Comparison of ENCODE assay signal across 23 mouse cellular contexts in genomic region chr4:10052869-10053268, GRCm38 (mm10).
A peak's percentile ranks its signal among the peaks of the same experiment; 100 is the strongest.
DNase-seq lines count a peak whose midpoint lies in the region; ATAC-seq lines count a peak whose summit lies in the region.
"Had no signal": no experiment of that assay in that cellular context is flagged by ENCODE, and none has a peak within 500 bp of the region (broad histone marks: within the 10 kb centered on the region; RNA-seq: fewer than 3 reads in every experiment).

No protein-coding gene starts in this region.

- H3K9ac ChIP-seq in hindbrain, embryonic 16.5 days (ENCODE audit: low read depth, low read length): no peak overlapping the region
- H3K9ac ChIP-seq: embryonic facial prominence, embryonic 12.5 days; forebrain, embryonic 13.5 days; forebrain, embryonic 15.5 days; forebrain, postnatal 0 days had no signal

- H3K4me1 ChIP-seq in hindbrain, embryonic 16.5 days (ENCODE audit: control insufficient read depth, insufficient read depth, low read depth, low read length): peaks cover 4% of the 10 kb centered on the region; the same call in 1 of the 2 replicates
- H3K4me1 ChIP-seq in hindbrain, embryonic 10.5 days (replicated peaks): no peaks in the 10 kb centered on the region
- H3K4me1 ChIP-seq: forebrain, embryonic 15.5 days had no signal

- no peak overlapping the region for H3K4me2 ChIP-seq in hindbrain, embryonic 16.5 days (ENCODE audit: low read length)
- H3K4me2 ChIP-seq: embryonic facial prominence, embryonic 12.5 days; forebrain, embryonic 13.5 days; forebrain, embryonic 15.5 days had no signal

- ATAC-seq in hindbrain, embryonic 16.5 days: peak; percentile 45; the same call in 1 of the 2 replicates
- ATAC-seq: activated CD4-positive, CD25-positive, alpha-beta regulatory T cell, adult 4 months; CD4-positive, CD25-positive, alpha-beta regulatory T cell, adult 4 months; forebrain, embryonic 13.5 days; forebrain, embryonic 15.5 days; forebrain, postnatal 0 days; Patski had no signal

- no peaks in the 10 kb centered on the region for H3K36me3 ChIP-seq in hindbrain, embryonic 16.5 days (ENCODE audit: control insufficient read depth, insufficient read depth, low read length)
- H3K36me3 ChIP-seq in hindbrain, embryonic 10.5 days: no peaks in the 10 kb centered on the region
- H3K36me3 ChIP-seq: embryonic facial prominence, embryonic 10.5 days; embryonic facial prominence, embryonic 12.5 days; forebrain, embryonic 15.5 days; G1E had no signal

- H3K27me3 ChIP-seq in hindbrain, embryonic 16.5 days (replicated peaks; ENCODE audit: control insufficient read depth, insufficient read depth, low read length): no peaks in the 10 kb centered on the region
- H3K27me3 ChIP-seq in hindbrain, embryonic 10.5 days (ENCODE audit: insufficient read depth, poor library complexity, severe bottlenecking): no peaks in the 10 kb centered on the region
- H3K27me3 ChIP-seq: CH12.LX; embryonic facial prominence, embryonic 12.5 days; forebrain, embryonic 13.5 days; forebrain, embryonic 15.5 days; Patski had no signal

- DNase-seq in cerebellum, postnatal 10 days: peak; percentile 51 to 57
- DNase-seq in cerebellum, adult 9-11 months: no peak
- DNase-seq in hindbrain, embryonic 10.5 days (ENCODE audit: low spot score): no peak
- peak; percentile 47 for DNase-seq in left cerebral cortex, postnatal 4 days
- no peak for DNase-seq in left cerebral cortex, postnatal 36 days (ENCODE audit: low spot score in 2 of 2)
- DNase-seq: adrenal gland, adult 8-10 months; adrenal gland, postnatal 14 days; adrenal gland, postnatal 36 days; B cell, adult 2 months; cerebellum, adult 11-12 months; cerebellum, adult 2 months; cerebellum, postnatal 25 days; forebrain, postnatal 0 days had no signal

- intact Hi-C loops in left cerebral cortex, postnatal 4 days (cut with DNase I): no loop called here
- intact Hi-C loops in left cerebral cortex, postnatal 36 days (cut with DNase I): no loop called here

- H3K4me3 ChIP-seq in hindbrain, embryonic 16.5 days (ENCODE audit: low read length): no peak overlapping the region
- H3K4me3 ChIP-seq in hindbrain, embryonic 10.5 days: no peak overlapping the region
- H3K4me3 ChIP-seq: embryonic facial prominence, embryonic 10.5 days; embryonic facial prominence, embryonic 12.5 days; forebrain, embryonic 13.5 days; forebrain, embryonic 15.5 days had no signal

- no peak overlapping the region for H3K27ac ChIP-seq in hindbrain, embryonic 16.5 days (ENCODE audit: low read depth, low read length)
- H3K27ac ChIP-seq in hindbrain, embryonic 10.5 days: no peak overlapping the region
- H3K27ac ChIP-seq: embryonic facial prominence, embryonic 10.5 days; embryonic facial prominence, embryonic 12.5 days; forebrain, embryonic 13.5 days; forebrain, embryonic 15.5 days had no signal

- no peaks in the 10 kb centered on the region for H3K9me3 ChIP-seq in hindbrain, embryonic 16.5 days (ENCODE audit: control insufficient read depth, low read length)
- no peaks in the 10 kb centered on the region for H3K9me3 ChIP-seq in hindbrain, embryonic 10.5 days
- H3K9me3 ChIP-seq: embryonic facial prominence, embryonic 10.5 days; embryonic facial prominence, embryonic 12.5 days; forebrain, embryonic 13.5 days; forebrain, embryonic 15.5 days; G1E had no signal

Comparison
In these comparisons a context has a peak if more than half of its experiments do, and no peak if none do; other contexts are left out.
1. DNase-seq: peak in cerebellum, postnatal 10 days (2 of 2) and left cerebral cortex, postnatal 4 days (single experiment); none in cerebellum, adult 9-11 months (single experiment), hindbrain, embryonic 10.5 days (single experiment) and left cerebral cortex, postnatal 36 days (0 of 2).